ENCODE assay signal across 9 mouse cellular contexts in genomic region chr7:127991643-127992487, GRCm38 (mm10). TPM values are rescaled to one million over a fixed set of nuclear protein-coding genes. Genes with fewer than 3 reads are reported as not detected.
DNase-seq lines count a peak whose midpoint lies in the region; ATAC-seq and TF ChIP-seq lines count a peak whose summit lies in the region.
"Had no signal": no experiment of that assay in that cellular context is flagged by ENCODE, and none has a peak within 500 bp of the region (broad histone marks: within the 10 kb centered on the region; RNA-seq: fewer than 3 reads in every experiment).

No protein-coding gene starts in this region.

- no peak overlapping the region for H3K4me3 ChIP-seq in embryonic facial prominence, embryonic 13.5 days
- no peak overlapping the region for H3K4me3 ChIP-seq in heart, embryonic 13.5 days
- peak overlapping the region in 1 of 2 experiments; percentile 3; a peak in 1 of 4 replicates for H3K4me3 ChIP-seq in liver, embryonic 14.5 days (ENCODE audit: insufficient read depth in 1 of 2, low read depth in 2 of 2, low read length in 2 of 2)
- no peak overlapping the region for H3K4me3 ChIP-seq in neural tube, embryonic 14.5 days (ENCODE audit: low read depth, low read length)

- H3K9ac ChIP-seq in embryonic facial prominence, embryonic 13.5 days, result no peak overlapping the region
- no peak overlapping the region for H3K9ac ChIP-seq in heart, embryonic 13.5 days
- no peak overlapping the region for H3K9ac ChIP-seq in liver, embryonic 14.5 days (replicated peaks)
- H3K9ac ChIP-seq in neural tube, embryonic 14.5 days (replicated peaks; ENCODE audit: low read depth, low read length), result no peak overlapping the region

- H3K27me3 ChIP-seq in embryonic facial prominence, embryonic 13.5 days, result no peaks in the 10 kb centered on the region
- no peaks in the 10 kb centered on the region for H3K27me3 ChIP-seq in heart, embryonic 13.5 days (replicated peaks)
- no peaks in the 10 kb centered on the region for H3K27me3 ChIP-seq in liver, embryonic 14.5 days (ENCODE audit: control insufficient read depth, insufficient read depth, low read length)
- no peaks in the 10 kb centered on the region for H3K27me3 ChIP-seq in neural tube, embryonic 14.5 days (ENCODE audit: control insufficient read depth, insufficient read depth, low read length)

- 0 out of 2 replicates have a peak, but pooled peaks have one; percentile 34 for ATAC-seq in embryonic facial prominence, embryonic 13.5 days (ENCODE audit: insufficient number of reproducible peaks, insufficient read depth, low FRiP score, low TSS enrichment, low read depth)
- no peak for ATAC-seq in heart, embryonic 13.5 days (ENCODE audit: extremely low read depth, insufficient number of reproducible peaks, low FRiP score, low TSS enrichment)
- peak; percentile 36 for ATAC-seq in liver, embryonic 14.5 days (ENCODE audit: insufficient read depth)
- peak; percentile 69; the same call in 1 of the 2 replicates for ATAC-seq in neural tube, embryonic 14.5 days (ENCODE audit: low read depth)

- WGBS in embryonic facial prominence, embryonic 13.5 days, result 44% methylated on average over 6 of the region's 6 CpGs
- 51% methylated on average over 6 of the region's 6 CpGs for WGBS in heart, embryonic 13.5 days
- 40% methylated on average over 6 of the region's 6 CpGs for WGBS in liver, embryonic 14.5 days (ENCODE audit: insufficient replicate concordance)
- 52% methylated on average over 6 of the region's 6 CpGs for WGBS in neural tube, embryonic 14.5 days

- H3K9me3 ChIP-seq in embryonic facial prominence, embryonic 13.5 days, result no peaks in the 10 kb centered on the region
- no peaks in the 10 kb centered on the region for H3K9me3 ChIP-seq in heart, embryonic 13.5 days
- H3K9me3 ChIP-seq in liver, embryonic 14.5 days (ENCODE audit: control insufficient read depth, low read length), result no peaks in the 10 kb centered on the region
- H3K9me3 ChIP-seq in neural tube, embryonic 14.5 days (ENCODE audit: control insufficient read depth, low read length), result no peaks in the 10 kb centered on the region

- TF ChIP-seq EP300 in liver, embryonic 14.5 days (IDR thresholded peaks at IDR 0.05; ENCODE audit: low read depth), result 0 out of 2 replicates have a peak, but pooled peaks have one; percentile 7

- peaks cover 47% of the 10 kb centered on the region for H3K36me3 ChIP-seq in embryonic facial prominence, embryonic 13.5 days
- peaks cover 54% of the 10 kb centered on the region for H3K36me3 ChIP-seq in heart, embryonic 13.5 days
- H3K36me3 ChIP-seq in liver, embryonic 14.5 days (replicated peaks; ENCODE audit: control insufficient read depth, insufficient read depth, low read depth), result peaks cover 16% of the 10 kb centered on the region
- H3K36me3 ChIP-seq in neural tube, embryonic 14.5 days (ENCODE audit: control insufficient read depth, insufficient read depth, low read length), result peaks cover 19% of the 10 kb centered on the region

- peak; percentile 86 for DNase-seq in CD4-positive, CD25-positive, alpha-beta regulatory T cell, adult 2 months (ENCODE audit: low read depth, low spot score)
- peak; percentile 83 for DNase-seq in adrenal gland, postnatal 10 days
- peak; percentile 79 to 90 for DNase-seq in kidney, postnatal 25 days
- DNase-seq in liver, embryonic 14.5 days (ENCODE audit: low read depth in 3 of 3, low spot score in 3 of 3), result peak; percentile 47 to 59 (median 50)
- DNase-seq in thymus, postnatal 14 days, result peak; percentile 90

- peak; percentile 75 for TF ChIP-seq CTCF in liver, embryonic 14.5 days (IDR thresholded peaks at IDR 0.05; ENCODE audit: low read depth)

- H3K27ac ChIP-seq in embryonic facial prominence, embryonic 13.5 days, result peak overlapping the region; percentile 80; the same call in 1 of the 2 replicates
- no peak overlapping the region for H3K27ac ChIP-seq in heart, embryonic 13.5 days (replicated peaks)
- H3K27ac ChIP-seq in liver, embryonic 14.5 days, result no peak overlapping the region
- no peak overlapping the region for H3K27ac ChIP-seq in neural tube, embryonic 14.5 days (ENCODE audit: low read depth, low read length)

- H3K4me1 ChIP-seq in embryonic facial prominence, embryonic 13.5 days, result peaks cover 23% of the 10 kb centered on the region
- peaks cover 23% of the 10 kb centered on the region for H3K4me1 ChIP-seq in heart, embryonic 13.5 days
- H3K4me1 ChIP-seq in liver, embryonic 14.5 days (replicated peaks; ENCODE audit: control insufficient read depth in 2 of 2, insufficient read depth in 2 of 2, low read length in 1 of 2), result peaks cover 15 to 20% of the 10 kb centered on the region in 2 experiments
- no peaks in the 10 kb centered on the region for H3K4me1 ChIP-seq in neural tube, embryonic 14.5 days (ENCODE audit: control insufficient read depth, insufficient read depth, low read length)

- H3K4me2 ChIP-seq in embryonic facial prominence, embryonic 13.5 days, result no peak overlapping the region
- H3K4me2 ChIP-seq in heart, embryonic 13.5 days, result peak overlapping the region; percentile 72; the same call in 1 of the 2 replicates
- peak overlapping the region; percentile 69 for H3K4me2 ChIP-seq in liver, embryonic 14.5 days (ENCODE audit: low read depth)
- no peak overlapping the region for H3K4me2 ChIP-seq in neural tube, embryonic 14.5 days (ENCODE audit: low read depth, low read length)

RNA-seq across cellular contexts. Expression of gene Pycard, which starts 1.8 kb away (rescaled TPM):
- total RNA-seq in adrenal gland, postnatal 10 days (2021), result 1 to 10 TPM; 5.6 to 8.0 TPM
- polyA plus RNA-seq in embryonic facial prominence, embryonic 13.5 days (2015; fragmentation: Nextera tagmentation; extraction: Ambion mirVana), result 34.3 and 39.2 TPM in 2 replicates
- polyA plus RNA-seq in heart, embryonic 13.5 days (2015; fragmentation: Nextera tagmentation; extraction: Ambion mirVana), result 39.1 and 42.6 TPM in 2 replicates
- 13.8 and 20.2 TPM in 2 replicates for polyA plus RNA-seq in liver, embryonic 14.5 days (2012; rRNA removed)
- 37.1 and 39.3 TPM in 2 replicates for polyA plus RNA-seq in liver, embryonic 14.5 days (2014; fragmentation: Nextera tagmentation; extraction: Ambion mirVana)
- polyA plus RNA-seq in neural tube, embryonic 14.5 days (2014; fragmentation: Nextera tagmentation; extraction: Ambion mirVana), result 4.6 and 6.1 TPM in 2 replicates

RNA-seq across cellular contexts. Expression of gene Trim72, which starts 11.9 kb away (rescaled TPM):
- total RNA-seq in adrenal gland, postnatal 10 days (2021), result 10 to 100 TPM in 1 of 2 experiments, 1 to 10 TPM in 1; 5.2 to 24.5 TPM
- 0.18 TPM in 1 of 2 replicates, not detected in the other for polyA plus RNA-seq in embryonic facial prominence, embryonic 13.5 days (2015; fragmentation: Nextera tagmentation; extraction: Ambion mirVana)
- polyA plus RNA-seq in heart, embryonic 13.5 days (2015; fragmentation: Nextera tagmentation; extraction: Ambion mirVana), result 0.76 and 1.0 TPM in 2 replicates
- 0.03 and 0.04 TPM in 2 replicates for polyA plus RNA-seq in liver, embryonic 14.5 days (2012; rRNA removed)
- polyA plus RNA-seq in liver, embryonic 14.5 days (2014; fragmentation: Nextera tagmentation; extraction: Ambion mirVana), result not detected in 2 replicates
- polyA plus RNA-seq in neural tube, embryonic 14.5 days (2014; fragmentation: Nextera tagmentation; extraction: Ambion mirVana), result not detected in 2 replicates
- total RNA-seq: hematopoietic stem cell, adult 5-6 weeks had no signal

RNA-seq across cellular contexts. Expression of gene Fus, which starts 24.6 kb away (rescaled TPM):
- total RNA-seq in adrenal gland, postnatal 10 days (2021), result 100 to 1,000 TPM; 261 to 396 TPM
- polyA plus RNA-seq in embryonic facial prominence, embryonic 13.5 days (2015; fragmentation: Nextera tagmentation; extraction: Ambion mirVana), result 540 and 577 TPM in 2 replicates
- 310 and 313 TPM in 2 replicates for polyA plus RNA-seq in heart, embryonic 13.5 days (2015; fragmentation: Nextera tagmentation; extraction: Ambion mirVana)
- 169 and 278 TPM in 2 replicates for polyA plus RNA-seq in liver, embryonic 14.5 days (2012; rRNA removed)
- 15.8 and 17.1 TPM in 2 replicates for polyA plus RNA-seq in liver, embryonic 14.5 days (2014; fragmentation: Nextera tagmentation; extraction: Ambion mirVana)
- polyA plus RNA-seq in neural tube, embryonic 14.5 days (2014; fragmentation: Nextera tagmentation; extraction: Ambion mirVana), result 47.6 and 52.2 TPM in 2 replicates

RNA-seq across cellular contexts. Expression of gene Prss36, which starts 45.3 kb away (rescaled TPM):
- 10 to 100 TPM; 11.5 to 12.4 TPM for total RNA-seq in adrenal gland, postnatal 10 days (2021)
- 10.5 and 10.6 TPM in 2 replicates for polyA plus RNA-seq in embryonic facial prominence, embryonic 13.5 days (2015; fragmentation: Nextera tagmentation; extraction: Ambion mirVana)
- 8.4 and 8.6 TPM in 2 replicates for polyA plus RNA-seq in heart, embryonic 13.5 days (2015; fragmentation: Nextera tagmentation; extraction: Ambion mirVana)
- 2.0 and 2.3 TPM in 2 replicates for polyA plus RNA-seq in liver, embryonic 14.5 days (2012; rRNA removed)
- polyA plus RNA-seq in liver, embryonic 14.5 days (2014; fragmentation: Nextera tagmentation; extraction: Ambion mirVana), result 3.0 TPM in 2 replicates
- 14.4 and 14.8 TPM in 2 replicates for polyA plus RNA-seq in neural tube, embryonic 14.5 days (2014; fragmentation: Nextera tagmentation; extraction: Ambion mirVana)

Comparison
In these comparisons a context has a peak if more than half of its experiments do, and no peak if none do; other contexts are left out.
1. H3K4me2 ChIP-seq: peak in heart, embryonic 13.5 days (single experiment) and liver, embryonic 14.5 days (single experiment); none in embryonic facial prominence, embryonic 13.5 days (single experiment) and neural tube, embryonic 14.5 days (single experiment).
2. Peak in every context shown above with its lines, with median percentiles within 50 percentile points of each other: DNase-seq.